Mouse (Mus musculus): ENCODE data around the gene Capzb. TPM values are rescaled to one million over a fixed set of nuclear protein-coding genes. Genes with fewer than 3 reads are reported as not detected.

The Capzb gene
- total RNA-seq, 2 experiments from 2014 or later = 400 to 403 TPM

- DNase-seq (ENCODE audit: low spot score in 2 of 2) = no peak
Observed at GRCm38 (mm10) chr4:139259302-139259871, 66.7 kb downstream of the Capzb start.

- DNase-seq (ENCODE audit: low spot score in 2 of 2) = no peak
Observed at GRCm38 (mm10) chr4:139262981-139263380, 70.3 kb downstream of the Capzb start.

GRCm38 (mm10) chr4:139265783-139266499 is 73.2 kb downstream of the Capzb start:
- DNase-seq (ENCODE audit: low spot score in 2 of 2) = no peak

GRCm38 (mm10) chr4:139266500-139266865 is 73.8 kb downstream of the Capzb start:
- DNase-seq (ENCODE audit: low spot score in 2 of 2) = no peak

GRCm38 (mm10) chr4:139267335-139267734 is 74.6 kb downstream of the Capzb start:
- DNase-seq (ENCODE audit: low spot score in 2 of 2) = no peak

GRCm38 (mm10) chr4:139268242-139268641 is 75.5 kb downstream of the Capzb start:
- DNase-seq (ENCODE audit: low spot score in 2 of 2) = no peak

- no peak for DNase-seq (ENCODE audit: low spot score in 2 of 2)
Observed at GRCm38 (mm10) chr4:139270168-139270567, 77.5 kb downstream of the Capzb start.

GRCm38 (mm10) chr4:139271562-139271961 is 78.9 kb downstream of the Capzb start:
- DNase-seq (ENCODE audit: low spot score in 2 of 2) = no peak

GRCm38 (mm10) chr4:139272951-139273680 is 80.4 kb downstream of the Capzb start:
- DNase-seq (ENCODE audit: low spot score in 2 of 2) = no peak

- DNase-seq (ENCODE audit: low spot score in 2 of 2) = no peak
Observed at GRCm38 (mm10) chr4:139274573-139274972, 81.9 kb downstream of the Capzb start.

- no peak for DNase-seq (ENCODE audit: low spot score in 2 of 2)
Observed at GRCm38 (mm10) chr4:139276411-139276810, 83.7 kb downstream of the Capzb start.

- no peak for DNase-seq (ENCODE audit: low spot score in 2 of 2)
Observed at GRCm38 (mm10) chr4:139280530-139280929, 87.8 kb downstream of the Capzb start.

- DNase-seq (ENCODE audit: low spot score in 2 of 2) = no peak
Observed at GRCm38 (mm10) chr4:139281791-139282345, 89.2 kb downstream of the Capzb start.

- no peak for DNase-seq (ENCODE audit: low spot score in 2 of 2)
Observed at GRCm38 (mm10) chr4:139282955-139283417, 90.3 kb downstream of the Capzb start.

- no peak for DNase-seq (ENCODE audit: low spot score in 2 of 2)
Observed at GRCm38 (mm10) chr4:139284877-139285276, 92.2 kb downstream of the Capzb start.

GRCm38 (mm10) chr4:139286234-139286633 is 93.5 kb downstream of the Capzb start:
- DNase-seq (ENCODE audit: low spot score in 2 of 2) = no peak

- DNase-seq (ENCODE audit: low spot score in 2 of 2) = peak; percentile 85 to 93
Observed at GRCm38 (mm10) chr4:139287122-139287863, 94.6 kb downstream of the Capzb start.

- DNase-seq (ENCODE audit: low spot score in 2 of 2) = peak; percentile 38 to 79
Observed at GRCm38 (mm10) chr4:139289017-139289416, 96.3 kb downstream of the Capzb start.

GRCm38 (mm10) chr4:139291099-139291498 is 98.4 kb downstream of the Capzb start:
- no peak for DNase-seq (ENCODE audit: low spot score in 2 of 2)

- no peak for DNase-seq (ENCODE audit: low spot score in 2 of 2)
Observed at GRCm38 (mm10) chr4:139292038-139292437, 99.3 kb downstream of the Capzb start.

GRCm38 (mm10) chr4:139297566-139297965 is 104.9 kb downstream of the Capzb start:
- DNase-seq (ENCODE audit: low spot score in 2 of 2) = no peak
